Mouse (Mus musculus) layer of hippocampus, adult 8-10 months (tissue): Measurements from ENCODE around the gene Nasp. TPM values are rescaled to one million over a fixed set of nuclear protein-coding genes. Genes with fewer than 3 reads are reported as not detected.
"Not testable (repeated sequence)": the region's sequence is repeated elsewhere in the genome, so short reads cannot be mapped to it uniquely, and the experiment has no call there.

Experiments used
- DNase-seq, 2 experiments: peaks; one replicate each; pipeline ENCODE4 v3.0.0; 2022; ENCODE audit warnings: low spot score in 2 of 2
- total RNA-seq, 4 experiments: library from RNA; stranded (reverse); gene quantifications; 2 replicates each; pipeline ENCODE4 v1.2.4; 2022

Gene Nasp
- total RNA-seq: 10 to 100 TPM; 21.4 to 36.0 (median 28.5) TPM

DNA sequence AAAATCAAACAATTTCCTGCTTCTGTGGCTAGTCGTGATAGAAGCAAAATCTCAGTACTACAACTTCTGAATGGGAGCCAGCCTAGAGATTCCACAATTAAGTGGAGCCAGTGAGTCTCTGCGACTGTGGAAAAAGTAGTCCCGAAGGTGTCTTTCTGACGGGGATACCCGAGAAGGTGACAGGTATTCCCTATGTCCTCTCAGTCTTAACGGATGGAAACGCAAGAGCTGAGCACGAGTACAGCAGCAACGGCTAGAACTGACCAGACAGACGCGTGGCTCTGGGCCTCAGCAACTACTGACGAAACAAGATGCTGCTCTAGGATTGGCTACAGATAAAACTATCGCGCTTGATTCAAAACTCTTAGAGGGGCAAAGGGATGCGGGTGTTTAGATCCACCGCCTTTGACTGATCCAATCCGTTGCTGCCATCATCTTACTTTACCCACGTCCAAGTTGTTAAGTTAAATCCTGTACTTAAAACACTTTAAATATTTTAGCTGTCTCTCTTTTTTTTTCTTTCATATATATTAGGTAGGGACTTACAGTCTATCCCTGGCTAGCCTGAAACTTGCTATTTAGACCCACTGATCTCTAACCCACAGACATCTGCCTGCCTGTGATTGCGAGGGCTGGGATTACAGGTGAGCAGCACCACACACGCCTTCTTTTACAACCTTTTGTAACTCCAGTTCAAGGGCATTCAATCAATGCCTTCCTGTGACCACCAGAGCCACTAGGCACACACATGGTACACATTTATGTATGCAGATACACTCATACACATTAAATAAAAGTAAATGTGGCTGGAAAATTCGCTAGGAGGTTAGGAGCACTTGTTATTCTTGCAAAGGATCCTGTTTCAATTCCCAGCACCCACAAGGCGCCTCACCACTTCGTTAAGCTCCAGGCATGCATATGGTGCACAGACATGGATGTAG is at the start of gene Nasp:
Gene Nasp (minus strand): TSS at position 220 of the 941 bp plus-strand sequence.
- DNase-seq: peak; percentile 82 to 83

DNA sequence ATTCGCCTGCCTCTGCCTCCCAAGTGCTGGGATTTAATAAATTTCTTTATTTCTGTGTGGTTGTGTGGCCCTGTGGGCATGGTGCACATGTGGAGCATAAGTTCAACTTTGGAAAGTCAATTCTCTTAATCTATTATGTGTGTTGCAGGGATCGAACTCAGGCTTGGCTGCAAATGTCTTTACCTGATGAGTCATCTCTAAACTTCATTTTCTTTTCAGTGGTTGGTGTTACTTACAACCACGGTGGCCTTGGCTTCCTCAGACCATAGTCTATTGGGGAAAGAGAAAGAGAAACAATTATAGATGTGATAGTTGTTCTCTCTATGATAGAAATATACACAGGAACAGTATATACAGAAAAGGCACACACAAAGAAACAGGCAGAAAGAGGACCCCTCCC is 48.3 kb upstream of the Nasp start:
- no peak for DNase-seq

DNA sequence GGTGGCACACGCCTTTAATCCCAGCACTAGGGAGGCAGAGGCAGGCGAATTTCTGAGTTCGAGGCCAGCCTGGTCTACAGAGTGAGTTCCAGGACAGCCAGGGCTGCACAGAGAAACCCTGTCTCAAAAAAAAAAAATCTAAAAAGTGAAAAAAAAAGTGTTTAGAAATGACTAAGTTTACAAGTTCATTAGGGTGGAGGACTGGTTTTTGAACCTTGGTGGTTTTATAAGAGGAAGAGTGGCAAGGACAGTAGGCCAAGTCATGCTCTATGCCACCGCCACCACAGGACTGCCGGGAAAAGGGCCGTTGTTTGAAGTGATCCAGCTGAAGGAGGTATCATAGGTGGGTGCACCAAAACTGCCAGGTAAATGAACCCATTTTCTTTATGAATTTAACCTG is 47.0 kb upstream of the Nasp start:
- not testable (repeated sequence) for DNase-seq

DNA sequence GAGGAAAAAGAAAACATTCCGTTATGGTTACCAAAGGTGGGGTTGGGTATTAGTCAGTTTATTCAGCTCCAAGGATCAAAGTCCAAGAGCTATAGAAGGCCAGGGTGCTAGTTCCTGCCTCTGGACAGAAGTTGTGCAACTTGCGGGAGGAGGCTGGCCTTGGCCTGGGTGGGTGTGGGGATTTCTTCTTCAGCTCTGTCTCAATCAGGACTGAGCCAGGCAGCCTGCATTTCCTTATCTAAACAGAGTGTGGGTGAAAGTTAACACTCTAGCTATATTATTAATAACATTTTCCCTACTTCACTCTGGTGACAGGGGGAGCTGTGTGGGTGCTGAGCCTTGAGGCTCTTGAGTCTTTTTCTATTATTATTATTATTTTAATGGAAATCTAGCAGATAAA is 45.0 kb upstream of the Nasp start:
- DNase-seq: no peak

DNA sequence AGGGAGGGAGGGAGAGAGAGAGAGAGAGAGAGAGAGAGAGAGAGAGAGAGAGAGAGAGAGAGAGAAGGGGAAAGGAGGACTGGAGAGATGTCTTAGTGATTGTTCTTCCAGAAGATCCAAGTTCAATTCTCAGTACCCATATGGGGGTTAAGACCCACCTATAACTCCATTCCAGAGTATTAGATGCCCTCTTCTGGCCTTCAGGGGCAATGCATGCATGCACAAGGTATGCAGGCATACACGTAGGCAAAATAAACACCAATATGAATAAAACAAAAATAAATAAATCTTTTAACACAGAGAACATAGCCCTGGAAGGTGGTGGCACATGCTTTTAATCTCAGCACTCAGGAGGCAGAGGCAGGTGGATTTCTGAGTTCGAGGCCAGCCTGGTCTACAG is 41.5 kb upstream of the Nasp start:
- no peak for DNase-seq

DNA sequence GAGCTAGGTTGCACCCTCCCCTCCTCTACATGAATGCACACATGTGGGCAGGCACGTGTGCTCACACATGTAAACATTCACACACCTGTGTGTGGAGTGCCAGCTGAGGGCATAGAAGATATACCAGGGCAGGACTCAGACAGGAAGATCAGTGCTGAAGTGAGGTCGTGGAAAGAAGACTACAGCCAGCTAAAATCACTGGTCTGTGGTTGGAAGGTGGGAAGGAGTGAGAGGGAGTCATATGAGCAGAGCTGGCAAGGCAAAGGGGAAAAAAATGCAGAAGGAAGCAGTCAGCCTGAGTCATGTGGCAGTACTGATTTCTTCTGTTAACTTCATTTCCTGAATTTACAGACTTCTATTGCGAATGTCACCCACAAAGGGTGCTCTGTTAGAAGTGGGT is 40.4 kb upstream of the Nasp start:
- DNase-seq: no peak

DNA sequence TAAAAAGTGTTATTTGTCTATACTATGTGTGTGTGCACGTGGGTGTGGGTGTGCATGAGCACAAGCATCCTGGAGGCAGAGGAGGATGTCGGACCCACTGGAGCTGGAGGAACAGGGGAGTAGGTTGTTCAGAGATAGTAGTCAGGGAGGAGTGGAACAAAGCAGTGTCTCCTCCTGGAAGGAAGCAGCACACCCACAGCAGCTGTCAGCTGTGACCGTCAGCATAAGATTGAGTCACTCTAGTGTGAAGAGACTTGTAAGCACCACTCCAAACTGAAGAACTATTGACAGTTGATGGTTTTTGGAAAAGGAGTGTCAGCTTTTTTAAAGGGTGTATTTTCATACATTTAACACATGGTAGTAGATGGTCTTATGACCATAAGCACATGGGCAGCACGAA is 38.9 kb upstream of the Nasp start:
- no peak for DNase-seq

DNA sequence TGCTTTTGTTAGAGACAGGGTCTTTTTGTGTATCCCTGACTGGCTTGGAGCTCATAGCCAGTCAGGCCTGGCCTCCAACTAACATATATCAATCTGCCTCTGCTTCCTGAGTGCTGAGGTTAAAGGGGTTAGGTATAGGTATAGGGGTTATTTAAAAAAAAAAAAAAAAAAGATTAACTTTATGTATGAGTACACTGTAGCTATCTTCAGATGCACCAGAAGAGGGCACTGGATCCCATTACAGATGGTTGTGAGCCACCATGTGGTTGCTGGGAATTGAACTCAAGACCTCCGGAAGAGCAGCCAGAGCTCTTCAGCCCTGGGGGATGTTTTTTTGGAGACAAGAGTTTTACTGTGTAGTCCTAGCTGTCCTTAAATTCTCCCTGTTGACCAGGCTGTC is 34.3 kb upstream of the Nasp start:
- no peak for DNase-seq

DNA sequence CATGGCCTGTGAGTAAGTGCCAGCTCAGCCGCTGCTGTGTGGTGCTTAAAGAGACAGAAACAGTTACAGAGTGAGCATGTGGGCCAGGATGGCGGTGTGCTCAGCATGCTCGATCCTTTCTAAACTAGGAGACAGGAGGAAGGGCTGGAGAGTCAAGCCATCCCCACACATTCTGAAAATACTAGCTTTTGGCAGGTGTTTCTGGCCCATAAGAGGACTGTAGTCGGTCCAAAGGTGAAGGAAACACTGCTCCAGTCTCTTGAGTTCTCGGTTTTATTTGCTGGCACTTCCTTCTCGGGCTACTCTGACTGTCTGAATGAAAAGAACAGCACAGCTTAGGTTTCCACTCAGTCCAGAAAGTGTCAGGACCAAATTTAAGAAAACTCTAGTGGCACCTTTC is 33.1 kb upstream of the Nasp start:
- DNase-seq: no peak

DNA sequence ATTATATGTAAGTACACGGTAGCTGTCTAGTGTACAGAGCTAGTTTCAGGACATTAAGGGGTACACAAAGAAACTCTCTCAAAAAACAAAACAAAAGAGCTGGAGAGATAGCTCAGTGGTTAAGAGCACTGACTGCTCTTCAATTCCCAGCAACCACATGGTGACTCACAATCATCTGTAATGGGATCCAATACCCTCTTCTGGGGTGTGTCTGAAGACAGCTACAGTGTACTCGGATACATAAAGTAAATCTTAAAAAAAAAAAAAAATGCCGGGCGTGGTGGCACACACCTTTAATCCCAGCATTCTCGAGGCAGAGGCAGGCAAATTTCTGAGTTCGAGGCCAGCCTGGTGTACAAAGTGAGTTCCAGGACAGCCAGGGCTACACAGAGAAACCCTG is 32.2 kb upstream of the Nasp start:
- DNase-seq: not testable (repeated sequence)

DNA sequence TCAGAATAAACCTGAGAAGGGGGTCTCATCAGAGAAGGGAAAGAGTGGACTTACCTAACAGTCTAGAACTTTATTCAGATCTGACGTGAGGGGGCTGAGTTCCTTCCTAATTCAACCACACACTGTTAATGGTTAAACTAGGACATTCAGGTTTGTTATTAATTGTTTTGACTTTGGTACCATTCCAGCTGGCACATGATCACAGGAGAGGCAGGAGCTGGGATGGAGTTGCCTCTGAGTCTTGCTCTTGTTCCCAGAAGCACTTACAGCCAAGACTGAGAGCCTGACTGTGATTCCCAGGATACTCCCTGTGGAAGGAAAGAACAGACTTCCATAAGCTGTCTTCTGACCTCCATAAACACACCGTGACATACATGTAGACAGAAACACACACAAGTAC is 31.7 kb upstream of the Nasp start:
- no peak for DNase-seq

DNA sequence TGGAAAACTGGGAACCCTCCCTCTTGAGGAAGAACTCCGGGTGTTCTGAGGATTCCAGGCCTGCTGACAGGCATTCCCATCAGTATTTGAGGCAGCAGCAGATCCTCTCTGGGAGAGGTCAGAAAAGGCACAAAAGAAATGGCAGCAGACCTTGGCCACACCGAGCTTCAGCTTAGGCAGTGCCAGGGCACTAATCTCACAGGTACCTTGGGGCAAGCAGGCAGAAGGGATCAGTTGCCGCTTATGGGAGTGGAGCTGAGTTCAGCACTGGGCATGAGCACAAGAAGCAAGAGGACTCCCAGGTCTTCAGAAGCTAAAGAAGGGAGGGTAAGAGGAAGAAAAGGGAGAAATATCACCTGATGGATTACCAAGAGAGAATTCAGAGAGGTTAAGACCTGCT is 30.2 kb upstream of the Nasp start:
- DNase-seq: no peak

DNA sequence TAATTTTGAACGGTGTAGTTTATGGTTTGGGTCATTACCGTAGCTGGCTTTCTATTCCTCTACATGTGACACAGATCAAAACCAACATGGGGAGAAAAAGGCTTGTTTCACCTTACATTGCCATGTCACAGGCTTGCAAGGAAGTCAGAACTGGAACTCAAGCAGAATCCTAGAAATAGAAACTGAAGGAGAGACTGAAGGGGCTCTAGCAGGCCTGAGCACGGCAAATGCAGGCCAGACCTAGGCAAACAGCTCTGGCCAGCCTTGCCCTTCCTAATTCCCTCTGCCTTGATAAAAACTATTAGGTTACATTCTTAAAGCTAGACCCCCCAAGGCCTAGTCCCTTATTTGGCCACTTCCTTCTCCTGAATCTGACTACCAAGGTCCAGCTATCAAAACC is 27.9 kb upstream of the Nasp start:
- DNase-seq: no peak

DNA sequence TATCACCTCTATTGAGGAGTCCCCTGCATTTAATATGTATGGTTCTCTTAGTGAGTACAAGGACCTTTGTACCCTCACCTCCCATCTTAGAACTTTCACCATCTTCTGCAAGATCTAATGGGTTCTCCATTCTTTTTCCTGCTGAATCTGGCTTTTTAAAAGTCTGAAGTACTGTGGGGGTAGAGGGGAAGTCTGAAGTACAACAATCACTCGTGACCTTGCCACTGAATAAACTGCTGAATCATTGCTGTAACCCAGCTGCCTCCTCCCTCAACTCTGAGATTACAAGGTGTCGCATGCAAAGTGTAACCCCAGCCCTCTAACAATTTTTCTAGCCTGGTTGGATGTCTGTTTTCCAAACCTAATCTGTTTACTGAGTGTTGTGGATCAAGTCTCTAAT is 27.4 kb upstream of the Nasp start:
- no peak for DNase-seq

DNA sequence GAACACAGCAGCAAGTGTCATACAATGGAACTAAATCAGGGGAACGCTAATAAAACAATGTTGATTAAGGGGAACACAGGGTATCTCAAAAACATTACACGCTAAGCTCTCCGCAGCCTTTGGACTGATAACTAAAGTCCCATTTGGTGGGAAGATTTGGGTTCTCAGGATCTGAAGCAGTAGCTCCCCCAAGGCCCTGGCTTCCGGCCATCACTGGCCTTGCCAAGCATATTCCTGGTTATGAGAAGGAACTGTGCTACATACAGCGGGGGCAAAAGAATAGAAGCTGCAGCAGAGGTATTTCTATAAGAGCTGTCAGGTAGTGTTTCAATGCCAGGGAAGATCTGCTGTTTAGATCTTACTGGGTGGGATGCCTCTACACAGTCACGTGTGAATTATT is 25.5 kb upstream of the Nasp start:
- no peak for DNase-seq

DNA sequence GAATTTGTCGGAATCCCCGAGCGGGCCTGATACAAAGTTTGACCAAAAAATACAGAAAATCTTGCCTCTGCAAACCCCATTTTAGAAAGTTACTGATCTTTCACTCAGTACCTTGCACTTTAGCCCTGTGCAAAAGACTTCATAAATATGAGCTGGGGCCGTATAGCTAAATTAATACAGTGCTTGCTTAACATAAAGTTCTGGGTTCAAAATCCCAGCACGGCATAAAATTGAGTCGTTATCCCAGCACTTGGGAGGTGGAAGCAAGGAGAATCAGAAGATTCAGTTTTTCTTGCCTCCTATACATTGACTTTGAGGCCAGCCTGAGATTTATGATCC is 24.0 kb upstream of the Nasp start:
- no peak for DNase-seq

DNA sequence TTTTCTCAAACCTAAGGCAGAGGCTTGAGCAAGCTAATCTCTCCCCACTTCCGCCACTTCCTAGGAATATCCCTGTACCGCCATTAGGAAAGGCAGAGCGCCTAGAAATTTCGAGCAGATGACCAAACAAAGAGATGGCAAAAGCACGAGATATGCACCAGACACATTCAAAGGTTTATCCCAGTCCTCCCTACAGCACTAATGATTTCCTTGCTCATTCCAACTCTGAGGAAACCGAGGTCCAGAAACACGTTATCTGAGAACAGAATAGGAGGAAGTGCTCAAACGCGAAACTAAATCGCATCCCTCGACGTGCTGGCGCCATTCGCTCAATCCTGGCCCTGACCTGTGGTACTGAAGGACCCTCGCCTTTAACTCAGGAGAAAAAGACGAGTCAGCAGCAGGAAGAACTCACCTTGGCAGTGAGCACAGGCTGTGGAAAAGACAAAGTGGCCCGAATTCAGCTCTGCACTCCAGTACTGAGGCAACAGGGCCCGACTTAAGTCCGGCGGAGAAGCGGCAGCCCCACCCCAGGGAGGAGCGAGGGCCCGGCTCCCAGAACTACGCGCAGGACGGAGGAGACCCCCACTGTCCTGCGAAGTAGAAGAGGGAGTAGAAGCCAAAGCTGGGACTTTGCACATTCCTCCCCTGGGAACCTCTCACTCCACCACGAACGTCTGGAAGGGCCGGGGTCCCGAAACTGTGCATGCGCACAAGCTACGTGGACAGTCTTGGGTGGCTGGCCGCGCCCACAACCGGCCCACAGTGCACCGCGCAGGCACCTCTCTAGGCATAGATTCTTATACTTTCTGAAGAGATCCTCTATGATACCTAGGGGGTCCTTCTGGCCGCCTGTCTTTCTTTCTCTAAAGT is 23.4 kb upstream of the Nasp start, which contains the start of gene Akr1a1:
Gene Akr1a1 (minus strand): TSS at position 757 of the 873 bp plus-strand sequence.
- DNase-seq: peak; percentile 87 to 95

DNA sequence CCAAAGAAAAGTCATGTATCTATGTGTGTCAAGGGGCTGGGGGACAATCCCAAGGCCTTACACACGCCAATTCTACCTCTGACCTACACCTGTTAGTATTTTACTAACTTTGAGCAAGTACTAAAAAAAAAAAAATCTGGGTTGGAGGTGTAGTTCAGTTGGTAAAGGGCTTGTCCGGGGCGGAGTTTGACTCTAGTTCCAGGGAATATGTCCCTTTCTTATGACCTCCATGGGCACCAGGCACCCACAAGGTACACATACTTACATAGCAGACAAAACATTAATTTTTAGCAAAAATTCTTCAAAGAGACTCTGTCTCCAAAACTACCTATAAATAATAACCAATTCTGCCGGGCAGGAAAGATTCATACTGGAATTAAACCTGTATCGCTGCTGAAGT is 22.6 kb upstream of the Nasp start:
- no peak for DNase-seq

DNA sequence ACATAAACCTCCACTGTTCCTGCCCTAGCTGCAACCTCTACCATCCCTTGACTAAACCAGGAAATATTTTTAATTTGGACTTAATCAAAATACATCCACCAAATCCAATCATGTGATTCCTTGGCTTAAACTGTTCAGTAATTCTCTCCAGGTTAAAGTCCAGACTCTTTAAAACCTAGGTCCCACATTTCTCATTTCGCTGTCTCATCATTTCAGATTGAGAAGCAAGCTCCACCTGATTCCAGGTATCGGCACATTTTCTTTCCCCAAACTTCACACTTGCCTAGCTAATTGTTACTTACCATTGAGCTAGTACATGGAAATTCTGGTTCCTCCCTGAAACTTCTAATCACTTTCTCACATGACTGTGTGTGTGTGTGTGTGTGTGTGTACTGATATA is 21.7 kb upstream of the Nasp start:
- DNase-seq: no peak

DNA sequence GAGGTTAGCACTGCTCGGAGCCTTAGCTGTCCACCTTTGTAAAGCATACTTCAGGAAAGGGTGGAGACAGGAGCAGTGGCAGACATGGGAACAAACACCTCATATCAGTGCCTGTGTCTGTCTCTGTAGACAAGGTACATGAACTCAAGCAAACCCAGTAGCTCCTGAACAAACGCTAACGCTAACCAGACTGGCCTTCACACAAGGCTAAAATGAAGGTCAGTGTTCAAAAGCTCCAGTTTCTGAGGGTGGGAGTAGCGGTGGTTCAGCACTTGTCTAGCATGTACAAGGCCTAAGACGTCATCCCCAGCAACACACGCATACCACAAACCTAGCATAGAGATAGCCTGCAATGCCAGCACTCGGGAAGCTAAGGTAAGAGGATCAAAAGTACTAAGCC is 17.9 kb upstream of the Nasp start:
- no peak for DNase-seq

DNA sequence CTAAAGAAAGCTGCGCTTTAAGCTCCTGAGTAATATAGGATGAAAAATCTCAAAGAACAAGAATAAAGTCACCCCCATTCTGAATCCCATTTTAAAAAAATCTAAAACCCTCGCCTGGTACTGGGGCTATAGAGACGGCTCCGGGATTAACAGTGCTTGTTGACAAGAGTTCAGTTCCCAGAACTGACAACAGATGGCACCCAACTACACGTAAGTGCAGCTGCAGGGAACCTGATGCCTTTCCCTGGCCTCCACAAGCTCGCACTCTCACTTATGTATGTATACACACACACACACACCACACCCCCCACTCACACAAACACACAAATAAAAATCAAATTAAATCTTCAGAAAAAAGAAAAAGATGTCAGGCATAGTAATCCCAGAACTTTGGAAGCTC is 16.6 kb upstream of the Nasp start:
- DNase-seq: no peak

DNA sequence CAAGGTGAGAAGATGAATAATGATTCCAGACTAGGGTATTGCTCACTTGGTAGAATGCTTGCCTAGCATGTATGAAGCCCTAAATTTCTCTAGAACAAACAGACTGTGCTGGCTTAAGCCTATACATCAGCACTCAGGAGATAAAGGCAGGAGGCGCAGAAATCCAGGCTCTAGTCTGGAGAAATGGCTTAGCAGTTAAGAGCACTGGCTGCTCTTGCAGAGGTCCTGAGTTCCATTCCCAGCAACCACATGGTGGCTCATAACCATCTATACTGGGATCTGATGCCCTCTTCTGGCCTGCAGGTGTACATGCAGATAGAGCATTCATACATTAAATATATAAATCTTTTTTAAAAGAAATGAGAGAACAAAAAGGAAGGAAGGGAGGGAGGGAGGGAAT is 14.3 kb upstream of the Nasp start:
- DNase-seq: no peak

DNA sequence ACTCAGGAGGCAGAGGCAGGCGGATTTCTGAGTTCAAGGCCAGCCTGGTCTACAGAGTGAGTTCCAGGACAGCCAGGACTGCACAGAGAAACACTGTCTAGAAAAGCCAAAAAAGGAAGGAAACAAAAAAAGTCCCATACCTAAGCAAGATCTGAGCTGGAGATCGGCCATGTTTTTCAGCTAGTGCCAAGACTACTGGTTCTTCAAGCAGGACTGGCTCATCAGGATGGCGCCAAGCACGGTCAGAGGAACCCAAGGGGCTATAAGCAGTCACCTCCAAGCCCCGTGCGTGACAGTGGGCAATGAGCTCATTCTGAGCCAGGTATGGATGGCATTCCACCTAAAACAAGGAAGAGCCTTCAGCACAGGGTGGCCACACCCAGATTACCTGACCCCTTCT is 11.1 kb upstream of the Nasp start:
- no peak for DNase-seq
